Mouse (Mus musculus): ENCODE data around the gene Tmcc3. TPM values are rescaled to one million over a fixed set of nuclear protein-coding genes. Genes with fewer than 3 reads are reported as not detected.

The Tmcc3 gene
- polyA plus RNA-seq, 1 experiment from 2014 or later, result 7.8 TPM

- H3K27ac ChIP-seq, result no peak overlapping the region
- ATAC-seq (replicated peaks; ENCODE audit: low FRiP score), result no peak
- no peak overlapping the region for H3K4me2 ChIP-seq
- H3K4me1 ChIP-seq, result peaks cover 15% of the 10 kb centered on the region
- H3K36me3 ChIP-seq, result no peaks in the 10 kb centered on the region
- WGBS, result 85% methylated on average over 5 of the region's 5 CpGs
- H3K9me3 ChIP-seq (replicated peaks), result no peaks in the 10 kb centered on the region
- peaks cover 29% of the 10 kb centered on the region for H3K27me3 ChIP-seq
- no peak overlapping the region for H3K9ac ChIP-seq
- no peak overlapping the region for H3K4me3 ChIP-seq (replicated peaks)
Measured at GRCm38 (mm10) chr10:94619586-94619985, 307.8 kb downstream of the Tmcc3 start.

GRCm38 (mm10) chr10:94620561-94620960 is 308.8 kb downstream of the Tmcc3 start:
- 76% methylated on average over 6 of the region's 6 CpGs for WGBS
- ATAC-seq (replicated peaks; ENCODE audit: low FRiP score), result no peak
- H3K4me3 ChIP-seq (replicated peaks), result no peak overlapping the region
- no peak overlapping the region for H3K27ac ChIP-seq
- no peak overlapping the region for H3K4me2 ChIP-seq
- H3K27me3 ChIP-seq, result peaks cover 33% of the 10 kb centered on the region
- H3K4me1 ChIP-seq, result peaks cover 15% of the 10 kb centered on the region
- no peaks in the 10 kb centered on the region for H3K9me3 ChIP-seq (replicated peaks)
- no peaks in the 10 kb centered on the region for H3K36me3 ChIP-seq
- H3K9ac ChIP-seq, result no peak overlapping the region

GRCm38 (mm10) chr10:94621420-94622225 is 309.9 kb downstream of the Tmcc3 start:
- Histone ChIP-seq H3K9me3 (replicated peaks) (no peaks in the 10 kb centered on the region), H3K4me2 (no peak overlapping the region), H3K9ac (no peak overlapping the region), H3K4me3 (replicated peaks) (no peak overlapping the region), H3K36me3 (no peaks in the 10 kb centered on the region), H3K27ac (no peak overlapping the region), H3K27me3 (peaks cover 42% of the 10 kb centered on the region), H3K4me1 (peaks cover 15% of the 10 kb centered on the region)
- 11% methylated on average over 13 of the region's 13 CpGs for WGBS
- ATAC-seq (replicated peaks; ENCODE audit: low FRiP score), result no peak

GRCm38 (mm10) chr10:94622281-94622680 is 310.5 kb downstream of the Tmcc3 start:
- WGBS, result 40% methylated on average over 5 of the region's 5 CpGs
- H3K27ac ChIP-seq, result no peak overlapping the region
- no peak for ATAC-seq (replicated peaks; ENCODE audit: low FRiP score)
- no peaks in the 10 kb centered on the region for H3K36me3 ChIP-seq
- H3K4me3 ChIP-seq (replicated peaks), result no peak overlapping the region
- no peak overlapping the region for H3K4me2 ChIP-seq
- no peaks in the 10 kb centered on the region for H3K9me3 ChIP-seq (replicated peaks)
- peaks cover 15% of the 10 kb centered on the region for H3K4me1 ChIP-seq
- no peak overlapping the region for H3K9ac ChIP-seq
- peaks cover 47% of the 10 kb centered on the region for H3K27me3 ChIP-seq

- Histone ChIP-seq H3K4me2 (no peak overlapping the region), H3K4me3 (replicated peaks) (no peak overlapping the region), H3K27me3 (peaks cover 47% of the 10 kb centered on the region), H3K9me3 (replicated peaks) (no peaks in the 10 kb centered on the region), H3K4me1 (peaks cover 15% of the 10 kb centered on the region), H3K27ac (no peak overlapping the region), H3K9ac (no peak overlapping the region), H3K36me3 (no peaks in the 10 kb centered on the region)
- ATAC-seq (replicated peaks; ENCODE audit: low FRiP score), result no peak
- 32% methylated on average over 9 of the region's 9 CpGs for WGBS
Measured at GRCm38 (mm10) chr10:94622828-94623227, 311.1 kb downstream of the Tmcc3 start.

- no peak overlapping the region for H3K4me3 ChIP-seq (replicated peaks)
- H3K4me1 ChIP-seq, result peaks cover 15% of the 10 kb centered on the region
- peaks cover 49% of the 10 kb centered on the region for H3K27me3 ChIP-seq
- no peaks in the 10 kb centered on the region for H3K9me3 ChIP-seq (replicated peaks)
- H3K9ac ChIP-seq, result no peak overlapping the region
- no peak overlapping the region for H3K27ac ChIP-seq
- 3% methylated on average over 10 of the region's 10 CpGs for WGBS
- 0 out of 2 replicates have a peak overlapping the region, but pooled peaks have one; percentile 22 for H3K4me2 ChIP-seq
- peak; percentile 88 for ATAC-seq (replicated peaks; ENCODE audit: low FRiP score)
- no peaks in the 10 kb centered on the region for H3K36me3 ChIP-seq
Measured at GRCm38 (mm10) chr10:94623617-94624016, 311.9 kb downstream of the Tmcc3 start.

GRCm38 (mm10) chr10:94625036-94625435 is 313.3 kb downstream of the Tmcc3 start:
- H3K9ac ChIP-seq, result no peak overlapping the region

GRCm38 (mm10) chr10:94625606-94626005 is 313.9 kb downstream of the Tmcc3 start:
- Histone ChIP-seq H3K27me3 (peaks cover 46% of the 10 kb centered on the region), H3K9me3 (replicated peaks) (no peaks in the 10 kb centered on the region), H3K36me3 (no peaks in the 10 kb centered on the region), H3K4me2 (no peak overlapping the region), H3K4me1 (peaks cover 15% of the 10 kb centered on the region), H3K4me3 (replicated peaks) (no peak overlapping the region), H3K9ac (no peak overlapping the region), H3K27ac (no peak overlapping the region)
- 75% methylated on average over 8 of the region's 8 CpGs for WGBS
- ATAC-seq (replicated peaks; ENCODE audit: low FRiP score), result no peak

More at GRCm38 (mm10) chr10:94625036-94625435, 313.3 kb downstream of the Tmcc3 start:
- H3K4me2 ChIP-seq, result no peak overlapping the region
- H3K4me3 ChIP-seq (replicated peaks), result no peak overlapping the region
- no peak overlapping the region for H3K27ac ChIP-seq
- H3K27me3 ChIP-seq, result peaks cover 50% of the 10 kb centered on the region
- ATAC-seq (replicated peaks; ENCODE audit: low FRiP score), result no peak
- 85% methylated on average over 9 of the region's 9 CpGs for WGBS
- H3K4me1 ChIP-seq, result peaks cover 15% of the 10 kb centered on the region
- no peaks in the 10 kb centered on the region for H3K36me3 ChIP-seq
- no peaks in the 10 kb centered on the region for H3K9me3 ChIP-seq (replicated peaks)

- H3K9ac ChIP-seq, result no peak overlapping the region
- ATAC-seq (replicated peaks; ENCODE audit: low FRiP score), result no peak
- no peaks in the 10 kb centered on the region for H3K9me3 ChIP-seq (replicated peaks)
- 52% methylated on average over 4 of the region's 4 CpGs for WGBS
- no peaks in the 10 kb centered on the region for H3K36me3 ChIP-seq
- H3K4me2 ChIP-seq, result no peak overlapping the region
- no peak overlapping the region for H3K4me3 ChIP-seq (replicated peaks)
- H3K27me3 ChIP-seq, result peaks cover 17% of the 10 kb centered on the region; the same call in 1 of the 2 replicates
- no peak overlapping the region for H3K27ac ChIP-seq
- no peaks in the 10 kb centered on the region for H3K4me1 ChIP-seq
Measured at GRCm38 (mm10) chr10:94630771-94631280, 319.1 kb downstream of the Tmcc3 start.

GRCm38 (mm10) chr10:94631541-94632113 is 319.9 kb downstream of the Tmcc3 start:
- H3K4me3 ChIP-seq (replicated peaks), result no peak overlapping the region
- no peak for ATAC-seq (replicated peaks; ENCODE audit: low FRiP score)

GRCm38 (mm10) chr10:94632245-94632644 is 320.5 kb downstream of the Tmcc3 start:
- WGBS, result 90% methylated on average over 5 of the region's 5 CpGs
- Histone ChIP-seq H3K4me3 (replicated peaks) (no peak overlapping the region), H3K4me1 (no peaks in the 10 kb centered on the region), H3K4me2 (no peak overlapping the region), H3K9me3 (replicated peaks) (no peaks in the 10 kb centered on the region), H3K27me3 (0 out of 2 replicates have a peak, but pooled peaks cover 6% of the 10 kb centered on the region), H3K9ac (no peak overlapping the region), H3K36me3 (no peaks in the 10 kb centered on the region), H3K27ac (no peak overlapping the region)
- ATAC-seq (replicated peaks; ENCODE audit: low FRiP score), result no peak

More at GRCm38 (mm10) chr10:94631541-94632113, 319.9 kb downstream of the Tmcc3 start:
- WGBS, result 76% methylated on average over 11 of the region's 11 CpGs
- no peak overlapping the region for H3K9ac ChIP-seq
- peaks cover 10% of the 10 kb centered on the region; the same call in 1 of the 2 replicates for H3K27me3 ChIP-seq
- no peak overlapping the region for H3K27ac ChIP-seq
- no peaks in the 10 kb centered on the region for H3K4me1 ChIP-seq
- H3K9me3 ChIP-seq (replicated peaks), result no peaks in the 10 kb centered on the region
- H3K4me2 ChIP-seq, result no peak overlapping the region
- H3K36me3 ChIP-seq, result no peaks in the 10 kb centered on the region

GRCm38 (mm10) chr10:94638599-94638998 is 326.9 kb downstream of the Tmcc3 start:
- no peak overlapping the region for H3K9ac ChIP-seq
- no peaks in the 10 kb centered on the region for H3K4me1 ChIP-seq
- H3K4me3 ChIP-seq (replicated peaks), result no peak overlapping the region
- no peak for ATAC-seq (replicated peaks; ENCODE audit: low FRiP score)
- no peaks in the 10 kb centered on the region for H3K36me3 ChIP-seq
- no peaks in the 10 kb centered on the region for H3K27me3 ChIP-seq
- H3K27ac ChIP-seq, result no peak overlapping the region
- H3K4me2 ChIP-seq, result no peak overlapping the region
- WGBS, result 85% methylated on average over 5 of the region's 5 CpGs
- H3K9me3 ChIP-seq (replicated peaks), result no peaks in the 10 kb centered on the region

Measured in kidney, embryonic 15.5 days (tissue).